Mouse (Mus musculus): ENCODE results near the gene Crat.

- no peak for TF ChIP-seq CTCF (IDR thresholded peaks at IDR 0.05; ENCODE audit: low read depth, low read length)
- no peak for TF ChIP-seq POLR2A (IDR thresholded peaks at IDR 0.05; ENCODE audit: extremely low read depth, insufficient read depth, low read length)
Measured at GRCm38 (mm10) chr2:30444006-30444405, 28.4 kb upstream of the Crat start.
